Mouse (Mus musculus): Measurements from ENCODE around the gene Col9a1.
A peak's percentile ranks its signal among the peaks of the same experiment; 100 is the strongest.

Gene Col9a1

GRCm38 (mm10) chr1:24177224-24177851 is at the start of gene Col9a1:
Col9a1 (plus strand) TSS chr1:24177610.
- no peak for DNase-seq

DNA sequence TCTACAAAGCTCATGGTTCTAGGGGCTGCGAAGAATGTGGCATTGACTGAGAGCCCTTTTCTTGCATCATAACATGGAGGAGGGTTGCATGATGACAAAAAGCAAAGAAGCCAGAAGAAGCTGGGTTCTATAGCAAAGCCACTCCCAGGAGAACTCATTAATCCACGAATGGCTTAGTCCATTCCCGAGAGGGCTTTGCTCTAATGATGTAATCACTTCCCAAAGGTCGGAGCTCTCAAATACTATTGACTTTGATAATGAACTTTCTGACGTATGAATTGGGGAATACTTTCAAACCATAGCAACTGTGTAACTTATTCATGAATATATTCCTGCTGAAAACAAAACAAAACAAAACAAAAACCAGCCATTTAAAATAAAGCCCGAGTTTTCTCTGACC is 49.5 kb upstream of the Col9a1 start:
- DNase-seq: no peak

- no peak for DNase-seq
Measured at GRCm38 (mm10) chr1:24133853-24134252, 43.6 kb upstream of the Col9a1 start.

DNA sequence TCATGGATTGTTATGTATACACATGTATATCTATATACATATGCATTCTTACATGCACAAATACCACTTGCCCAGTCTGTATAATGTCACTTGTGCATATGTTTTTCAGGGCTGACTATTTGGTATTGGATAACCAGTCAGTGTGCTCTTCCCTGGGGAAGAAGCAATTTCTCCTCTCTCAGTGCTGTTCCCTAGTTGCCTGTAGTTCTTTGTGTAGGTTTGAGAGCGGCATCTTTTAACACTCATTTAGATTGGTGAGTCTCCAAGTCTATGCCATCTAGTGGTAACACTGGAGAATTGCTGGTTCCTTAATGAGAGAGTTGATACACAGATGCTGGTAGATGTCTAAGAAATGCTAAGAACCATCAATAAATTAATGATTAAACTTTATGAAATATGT is 42.6 kb upstream of the Col9a1 start:
- no peak for DNase-seq

- peak; percentile 5 to 28 for DNase-seq
Measured at GRCm38 (mm10) chr1:24137133-24137532, 40.3 kb upstream of the Col9a1 start.

GRCm38 (mm10) chr1:24140555-24140954 is 36.9 kb upstream of the Col9a1 start:
- DNase-seq: no peak

GRCm38 (mm10) chr1:24143504-24143903 is 33.9 kb upstream of the Col9a1 start:
- DNase-seq: no peak

GRCm38 (mm10) chr1:24157751-24158150 is 19.7 kb upstream of the Col9a1 start:
- no peak for DNase-seq

GRCm38 (mm10) chr1:24169410-24169809 is 8.0 kb upstream of the Col9a1 start:
- no peak for DNase-seq

DNA sequence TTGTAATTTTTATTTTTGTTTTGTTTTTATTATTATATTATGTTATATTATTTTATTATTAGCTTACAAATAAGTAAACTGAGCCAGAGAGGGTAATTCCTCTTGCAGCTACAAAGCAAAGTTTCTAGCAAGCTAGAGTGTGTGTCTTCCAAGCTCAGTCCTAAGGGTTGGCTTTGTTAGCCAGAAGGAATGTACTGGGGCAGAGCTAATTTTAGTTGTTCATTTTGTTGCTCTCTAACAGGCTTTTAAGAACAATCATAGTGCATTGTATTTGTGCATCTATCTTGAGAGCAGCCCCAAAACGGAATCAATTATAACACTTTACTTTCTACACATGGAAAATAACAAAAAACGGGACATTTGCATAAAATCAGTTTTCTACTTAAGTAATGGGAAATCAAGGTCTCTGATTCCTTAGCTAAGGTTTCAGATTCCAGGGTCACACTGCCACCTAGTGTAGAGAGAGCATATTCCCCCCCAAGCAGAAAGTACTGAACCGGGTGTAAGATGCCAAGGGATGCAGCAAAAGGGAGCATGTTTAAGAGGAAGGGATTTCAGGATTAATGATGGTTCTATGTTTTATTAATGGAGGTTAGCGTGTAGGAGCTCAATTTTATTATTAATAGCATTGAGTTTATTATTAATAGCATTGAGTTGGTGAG is 6.1 kb upstream of the Col9a1 start:
- DNase-seq: peak in 1 of 2 experiments; percentile 6

DNA sequence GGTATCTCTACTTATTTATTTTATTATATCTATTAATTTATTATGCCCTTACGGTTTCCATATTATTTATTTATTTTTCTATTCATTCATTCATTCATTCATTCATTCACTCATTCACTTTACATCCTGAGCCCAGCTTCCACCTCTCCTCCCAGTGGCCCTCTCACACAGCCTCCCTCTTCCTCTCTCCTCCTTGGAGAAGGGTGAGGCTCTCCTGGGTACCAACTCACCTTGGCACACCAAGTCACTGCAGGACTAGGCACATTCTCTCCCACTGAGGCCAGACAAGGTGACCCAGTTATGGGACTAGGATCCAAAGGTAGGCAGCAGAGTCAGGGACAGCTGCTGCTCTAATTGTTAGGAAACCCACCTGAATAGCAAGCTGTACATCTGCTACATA is 5.5 kb upstream of the Col9a1 start:
- DNase-seq: no peak

GRCm38 (mm10) chr1:24172656-24173055 is 4.8 kb upstream of the Col9a1 start:
- DNase-seq: no peak

DNA sequence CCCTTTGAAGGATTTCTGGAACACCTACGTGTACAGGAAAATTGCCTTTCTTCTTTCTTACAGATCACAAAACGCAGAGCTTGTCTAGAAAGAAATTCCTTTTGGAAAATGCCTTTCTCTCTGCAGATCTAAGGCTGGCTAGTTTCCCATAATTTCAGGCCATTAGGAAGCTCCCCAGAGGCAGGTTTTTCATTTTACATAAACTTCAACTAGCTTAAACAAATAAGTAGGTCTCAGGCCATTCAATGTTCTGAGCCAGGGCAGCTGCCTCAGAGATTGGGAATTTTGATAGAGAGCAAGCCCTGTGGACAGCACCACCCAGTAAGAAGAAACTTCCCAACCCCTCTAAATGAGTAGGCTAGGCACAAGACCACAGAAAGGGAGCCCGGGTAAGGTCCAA is 1.6 kb upstream of the Col9a1 start:
- DNase-seq: no peak

GRCm38 (mm10) chr1:24179856-24180255 is 2.4 kb downstream of the Col9a1 start:
- DNase-seq: no peak

- no peak for DNase-seq
Measured at GRCm38 (mm10) chr1:24184981-24185380, 7.6 kb downstream of the Col9a1 start.

GRCm38 (mm10) chr1:24186964-24187363 is 9.6 kb downstream of the Col9a1 start:
- no peak for DNase-seq

DNA sequence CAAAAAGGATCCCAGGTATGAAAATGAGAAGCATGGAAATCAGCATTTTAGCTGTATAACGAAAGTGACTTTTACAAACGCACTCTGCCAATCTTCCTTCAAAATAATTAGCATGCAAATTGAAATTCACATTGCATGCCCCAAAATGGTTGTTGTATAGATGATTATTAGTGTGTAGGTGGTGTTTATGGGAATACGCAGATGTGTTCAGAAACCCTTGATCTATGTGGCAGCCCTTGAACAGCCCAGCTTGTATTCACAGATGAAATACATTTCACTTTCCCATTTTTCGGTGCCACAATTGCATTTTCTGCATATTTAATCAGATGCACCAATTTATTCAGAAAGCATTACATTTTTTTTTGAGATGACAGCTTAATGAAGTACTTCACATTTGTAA is 14.3 kb downstream of the Col9a1 start:
- no peak for DNase-seq

- DNase-seq: no peak
Measured at GRCm38 (mm10) chr1:24194111-24194510, 16.7 kb downstream of the Col9a1 start.

DNA sequence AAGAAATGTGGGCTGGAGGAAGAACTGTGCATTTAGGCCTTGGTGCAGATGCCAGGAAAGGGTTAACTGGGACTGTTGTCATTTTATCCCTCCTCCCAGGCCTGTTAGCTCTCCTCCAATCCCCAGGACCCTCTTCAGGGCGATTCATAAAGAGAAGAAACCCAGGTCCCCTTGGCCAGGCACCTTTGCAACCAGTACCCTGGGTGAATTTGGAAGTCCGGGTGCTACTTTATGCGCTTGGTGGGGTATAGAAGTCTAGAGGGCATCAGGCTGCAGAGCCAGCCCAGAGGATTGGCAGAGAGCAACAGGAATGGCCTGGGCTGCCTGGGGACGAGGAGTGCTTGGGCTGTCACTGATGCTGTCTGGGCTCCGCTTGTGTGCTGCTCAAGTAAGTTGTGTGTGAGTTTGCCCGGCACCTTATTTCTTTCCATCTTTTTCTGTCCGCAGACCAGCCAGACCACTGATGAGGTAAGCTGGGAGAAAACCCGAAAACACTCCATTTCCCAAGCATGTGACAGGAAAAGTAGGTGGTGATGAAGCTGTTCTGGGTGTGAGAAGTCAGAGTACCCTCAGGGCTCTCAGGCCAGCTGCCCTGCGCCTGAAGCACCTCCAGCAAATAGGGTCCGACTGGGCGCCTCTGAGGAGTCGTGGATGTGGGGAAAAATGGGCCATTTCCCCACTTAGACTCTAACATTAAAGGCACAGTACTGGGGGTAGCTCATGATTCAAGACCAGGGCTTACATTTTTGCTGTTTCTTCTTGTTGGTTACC is 17.8 kb downstream of the Col9a1 start:
- no peak for DNase-seq

GRCm38 (mm10) chr1:24195951-24196517 is 18.6 kb downstream of the Col9a1 start:
- no peak for DNase-seq

- DNase-seq: no peak
Measured at GRCm38 (mm10) chr1:24211621-24212385, 34.4 kb downstream of the Col9a1 start.

DNA sequence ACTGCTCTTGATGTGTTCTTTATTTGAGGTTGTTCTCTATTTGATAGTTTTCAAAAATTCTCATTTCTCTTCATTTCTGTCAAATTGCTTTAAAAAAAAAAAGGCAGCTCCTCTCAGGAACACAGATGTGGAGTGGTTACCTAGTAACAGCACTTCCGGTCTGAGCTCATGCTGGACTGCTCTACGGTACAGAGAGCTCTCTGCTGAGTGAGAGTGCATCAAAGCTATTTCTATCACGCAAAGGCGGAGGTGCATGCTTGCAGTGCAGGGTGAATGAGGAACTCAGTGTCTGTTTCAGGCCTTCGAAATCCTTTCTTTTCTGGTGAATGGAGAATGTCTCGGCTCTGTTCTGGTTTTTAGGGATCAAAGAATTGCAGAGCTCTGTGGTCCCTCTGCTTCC is 41.6 kb downstream of the Col9a1 start:
- no peak for DNase-seq

DNA sequence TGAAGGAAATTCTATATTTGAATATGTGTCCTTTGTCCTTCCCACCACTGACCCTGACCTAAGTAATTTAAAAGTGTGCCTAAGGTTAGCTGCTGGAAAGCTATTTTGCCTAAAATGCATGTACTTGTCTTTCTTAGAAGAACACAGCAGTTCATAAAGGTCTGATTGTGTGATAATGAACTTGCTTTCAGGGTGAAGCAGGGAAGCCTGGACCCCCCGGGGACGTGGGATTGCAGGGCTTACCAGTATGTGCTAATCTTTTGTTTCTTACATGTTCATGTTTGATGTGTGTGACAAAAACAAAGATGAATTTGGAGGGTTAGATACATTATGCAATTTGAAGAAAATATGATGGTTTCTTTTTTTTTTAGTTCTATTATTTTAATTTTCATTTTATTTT is 44.8 kb downstream of the Col9a1 start:
- DNase-seq: no peak
